Mouse (Mus musculus) embryonic facial prominence, embryonic 13.5 days (tissue): ENCODE results near the gene Elp4. TPM values are rescaled to one million over a fixed set of nuclear protein-coding genes. Genes with fewer than 3 reads are reported as not detected.

ENCODE experiments used
- ATAC-seq: fragments of 200-750 bp; cut with Nextera tagmentation; 2 replicates; pipeline ENCODE4 v1.8.0; 2017; ENCODE audit warnings: low read depth; ENCODE audit not compliant: insufficient number of reproducible peaks, insufficient read depth, low FRiP score, low TSS enrichment
- H3K27ac ChIP-seq: fragments of 300-500 bp; sonication (generic); 2 replicates; pipeline ENCODE4 v1.5.1; 2015; ENCODE audit warnings: moderate library complexity, mild to moderate bottlenecking, inconsistent platforms
- H3K27me3 ChIP-seq: fragments of 300-500 bp; sonication (generic); 2 replicates; pipeline ENCODE4 v1.6.1; 2015; ENCODE audit warnings: mild to moderate bottlenecking, inconsistent platforms
- H3K36me3 ChIP-seq: fragments of 300-500 bp; sonication (generic); 2 replicates; pipeline ENCODE4 v1.6.1; 2015; ENCODE audit warnings: mild to moderate bottlenecking, inconsistent platforms
- H3K4me1 ChIP-seq: fragments of 300-500 bp; sonication (generic); 2 replicates; pipeline ENCODE4 v1.6.1; 2015; ENCODE audit warnings: inconsistent platforms
- H3K4me2 ChIP-seq: fragments of 300-500 bp; sonication (generic); 2 replicates; pipeline ENCODE4 v1.6.1; 2015; ENCODE audit warnings: moderate library complexity, mild to moderate bottlenecking, inconsistent platforms
- H3K4me3 ChIP-seq: fragments of 300-500 bp; sonication (generic); 2 replicates; pipeline ENCODE4 v1.5.1; 2015; ENCODE audit warnings: mild to moderate bottlenecking, inconsistent platforms
- H3K9ac ChIP-seq: fragments of 300-500 bp; sonication (generic); 2 replicates; pipeline ENCODE4 v1.6.1; 2015; ENCODE audit warnings: mild to moderate bottlenecking, inconsistent platforms
- H3K9me3 ChIP-seq: fragments of 300-500 bp; sonication (generic); 2 replicates; pipeline ENCODE4 v1.6.1; 2016; ENCODE audit warnings: inconsistent platforms
- WGBS: fragments of 180-500 bp; shearing (Covaris S2); methylation state at CpG from one replicate; pipeline ENCODE4 v1.1.7; 2015; ENCODE audit warnings: mixed read lengths; 5-methylcytosine and 5-hydroxymethylcytosine counted together
- polyA plus RNA-seq: library from polyadenylated mRNA; unstranded; fragments of >200 nt; fragmentation: Nextera tagmentation; extraction: Ambion mirVana; gene quantifications from 2 replicates; pipeline ENCODE4 v1.2.1, GENCODE M21; 2015

Elp4 gene
- polyA plus RNA-seq, 1 experiment from 2014 or later = 38.9 TPM

GRCm38 (mm10) chr2:105679331-105679730 lies 225.0 kb downstream of the Elp4 start:
- no peak overlapping the region for H3K27ac ChIP-seq
- H3K4me1 ChIP-seq = peaks cover 43% of the 10 kb centered on the region
- ATAC-seq = no peak
- no peak overlapping the region for H3K4me3 ChIP-seq
- WGBS = 6% methylated on average over 2 of the region's 2 CpGs
- H3K36me3 ChIP-seq = no peaks in the 10 kb centered on the region
- no peak overlapping the region for H3K9ac ChIP-seq
- no peak overlapping the region for H3K4me2 ChIP-seq
- peaks cover 99% of the 10 kb centered on the region for H3K27me3 ChIP-seq
- no peaks in the 10 kb centered on the region for H3K9me3 ChIP-seq

DNA sequence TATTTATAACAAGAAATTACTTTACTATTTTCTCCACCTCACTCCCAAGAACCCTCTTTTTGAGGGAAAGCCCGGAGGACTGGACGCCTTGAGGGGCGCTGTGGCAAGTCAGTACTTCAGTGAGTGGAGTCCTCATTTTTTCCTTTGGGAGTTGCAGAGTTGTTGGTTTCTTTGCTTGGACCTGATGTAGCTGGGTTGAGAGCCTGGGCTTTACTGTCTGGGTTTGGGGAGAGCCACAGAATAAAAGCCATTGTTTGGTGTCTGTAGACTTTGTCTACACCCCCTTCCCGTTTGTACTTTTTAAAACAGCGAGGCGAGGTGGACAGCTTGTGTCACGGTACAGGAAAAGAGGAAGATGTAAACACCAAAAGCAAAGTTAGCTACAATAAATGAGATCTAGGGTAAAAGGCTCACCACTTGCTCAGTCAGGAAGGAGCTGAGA lies 225.5 kb downstream of the Elp4 start:
- Histone ChIP-seq H3K4me1 (peaks cover 43% of the 10 kb centered on the region), H3K4me2 (no peak overlapping the region), H3K27me3 (peaks cover 100% of the 10 kb centered on the region), H3K9ac (no peak overlapping the region), H3K4me3 (no peak overlapping the region), H3K9me3 (no peaks in the 10 kb centered on the region), H3K27ac (no peak overlapping the region), H3K36me3 (no peaks in the 10 kb centered on the region)
- 2% methylated on average over 7 of the region's 7 CpGs for WGBS
- ATAC-seq = no peak

DNA sequence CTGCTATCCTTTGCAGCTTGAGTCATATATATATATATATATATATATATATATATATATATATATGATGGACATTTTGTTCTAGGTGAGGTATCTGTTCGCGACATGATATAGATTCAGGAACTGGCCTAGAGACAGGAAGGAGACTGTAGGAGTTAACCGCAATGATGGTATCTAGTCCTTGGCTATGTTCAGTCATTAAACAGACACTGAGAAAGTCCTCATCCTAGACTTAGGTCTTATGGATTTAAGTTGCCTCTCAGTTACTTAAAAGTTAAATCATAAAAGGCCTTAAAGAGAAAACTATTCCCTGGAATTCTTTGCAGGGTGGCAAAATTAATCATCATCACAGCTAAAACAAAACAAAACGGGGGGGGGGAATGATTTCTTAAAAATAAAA lies 226.1 kb downstream of the Elp4 start:
- H3K4me2 ChIP-seq = no peak overlapping the region
- no peaks in the 10 kb centered on the region for H3K36me3 ChIP-seq
- no peak for ATAC-seq
- peaks cover 46% of the 10 kb centered on the region for H3K4me1 ChIP-seq
- H3K4me3 ChIP-seq = no peak overlapping the region
- H3K27ac ChIP-seq = no peak overlapping the region
- H3K9ac ChIP-seq = no peak overlapping the region
- H3K27me3 ChIP-seq = peaks cover 100% of the 10 kb centered on the region
- WGBS = 5% methylated on average over 4 of the region's 4 CpGs
- no peaks in the 10 kb centered on the region for H3K9me3 ChIP-seq

- Histone ChIP-seq H3K27ac (no peak overlapping the region), H3K4me2 (no peak overlapping the region; the same call in 1 of the 2 replicates), H3K4me3 (no peak overlapping the region), H3K4me1 (peaks cover 46% of the 10 kb centered on the region), H3K27me3 (peaks cover 100% of the 10 kb centered on the region), H3K36me3 (no peaks in the 10 kb centered on the region), H3K9ac (no peak overlapping the region), H3K9me3 (no peaks in the 10 kb centered on the region)
- no peak for ATAC-seq
- under 1% methylated on average over 11 of the region's 11 CpGs for WGBS
Observed at GRCm38 (mm10) chr2:105677434-105678105, 226.8 kb downstream of the Elp4 start.

DNA sequence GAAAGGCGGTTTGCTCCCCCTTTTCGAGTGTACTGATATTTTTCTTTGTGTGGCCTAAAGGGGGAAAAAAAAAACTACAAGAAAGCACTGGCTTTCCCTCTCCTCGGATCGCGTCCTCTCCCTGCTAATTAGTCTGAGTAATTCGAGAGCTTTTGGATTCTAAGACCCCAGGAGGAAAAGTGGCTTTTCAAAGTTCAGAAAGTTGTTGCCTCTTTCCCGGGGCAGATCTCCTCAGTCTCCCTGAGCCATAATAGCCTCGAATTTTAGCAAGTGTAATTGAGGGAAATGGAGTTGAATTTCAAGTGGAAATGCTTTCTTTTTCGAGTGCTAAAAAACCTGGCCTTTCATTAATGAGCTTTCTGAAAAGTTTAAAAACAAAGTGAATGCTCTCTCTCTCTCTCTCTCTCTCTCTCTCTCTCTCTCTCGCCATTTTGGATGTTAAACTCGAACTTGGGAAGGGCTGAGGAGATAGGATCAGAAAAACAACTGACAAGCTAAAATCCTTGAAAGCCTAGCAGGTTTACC lies 227.4 kb downstream of the Elp4 start:
- Histone ChIP-seq H3K27me3 (peaks cover 100% of the 10 kb centered on the region), H3K27ac (no peak overlapping the region), H3K9ac (no peak overlapping the region), H3K4me1 (peaks cover 44% of the 10 kb centered on the region), H3K36me3 (no peaks in the 10 kb centered on the region), H3K9me3 (no peaks in the 10 kb centered on the region), H3K4me3 (peak overlapping the region; percentile 37), H3K4me2 (peak overlapping the region; percentile 61)
- WGBS = under 1% methylated on average over 11 of the region's 11 CpGs
- no peak for ATAC-seq

DNA sequence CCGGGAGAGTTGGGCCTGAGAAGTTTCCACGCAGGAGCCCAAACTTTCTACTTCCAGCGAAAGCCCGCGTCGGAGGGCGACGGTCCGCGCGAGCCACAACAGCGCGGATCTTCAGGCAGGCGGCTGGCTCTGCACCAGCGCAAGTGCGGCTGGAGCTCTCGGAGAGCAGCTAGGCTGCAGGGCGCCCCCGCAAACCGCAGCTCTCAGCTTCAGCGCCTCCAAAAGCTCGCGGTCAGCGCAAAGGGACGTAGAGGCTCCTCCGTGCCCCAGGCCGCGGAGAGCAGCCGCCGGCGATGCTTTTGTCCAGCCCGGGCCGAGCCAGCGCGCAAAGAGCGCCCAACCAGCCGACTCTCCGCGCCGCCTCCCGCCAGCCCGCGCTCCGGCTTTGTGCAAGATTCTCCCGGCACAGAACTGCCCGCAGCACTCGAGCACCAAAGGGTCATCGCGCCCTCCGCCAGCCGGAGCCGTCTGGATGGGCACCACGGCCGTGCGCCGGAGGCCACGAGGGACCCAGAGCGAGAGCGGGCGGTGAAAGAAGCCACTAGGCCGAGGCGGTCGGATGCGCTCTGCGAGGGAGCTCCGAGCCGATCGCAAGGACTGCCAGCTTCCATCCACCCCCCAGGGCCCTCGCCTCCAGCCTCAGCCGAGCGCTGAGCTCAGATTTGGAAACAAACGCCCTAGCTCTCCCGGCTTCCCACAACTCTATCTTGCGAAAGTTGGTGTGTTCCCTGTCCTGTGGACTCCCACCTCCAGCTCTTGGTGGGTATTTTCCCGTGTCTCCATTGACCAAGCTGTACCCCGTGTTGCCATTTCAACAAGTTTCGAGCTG lies 228.1 kb downstream of the Elp4 start:
- under 1% methylated on average over 77 of the region's 77 CpGs for WGBS

GRCm38 (mm10) chr2:105675730-105676079 lies 228.7 kb downstream of the Elp4 start:
- Histone ChIP-seq H3K36me3 (no peaks in the 10 kb centered on the region), H3K4me3 (peak overlapping the region; percentile 37), H3K4me2 (peak overlapping the region; percentile 61), H3K27ac (no peak overlapping the region), H3K4me1 (peaks cover 34% of the 10 kb centered on the region), H3K9me3 (no peaks in the 10 kb centered on the region), H3K9ac (no peak overlapping the region), H3K27me3 (peaks cover 100% of the 10 kb centered on the region)
- WGBS = under 1% methylated on average over 11 of the region's 11 CpGs
- ATAC-seq = no peak

More for the DNA sequence above, 228.1 kb downstream of the Elp4 start:
- peak overlapping the region; percentile 61 for H3K4me2 ChIP-seq
- H3K4me1 ChIP-seq = peaks cover 38% of the 10 kb centered on the region
- H3K36me3 ChIP-seq = no peaks in the 10 kb centered on the region
- H3K9me3 ChIP-seq = no peaks in the 10 kb centered on the region
- H3K27me3 ChIP-seq = peaks cover 100% of the 10 kb centered on the region
- peak overlapping the region; percentile 37 for H3K4me3 ChIP-seq
- no peak for ATAC-seq
- H3K9ac ChIP-seq = peak overlapping the region; percentile 63
- no peak overlapping the region for H3K27ac ChIP-seq

DNA sequence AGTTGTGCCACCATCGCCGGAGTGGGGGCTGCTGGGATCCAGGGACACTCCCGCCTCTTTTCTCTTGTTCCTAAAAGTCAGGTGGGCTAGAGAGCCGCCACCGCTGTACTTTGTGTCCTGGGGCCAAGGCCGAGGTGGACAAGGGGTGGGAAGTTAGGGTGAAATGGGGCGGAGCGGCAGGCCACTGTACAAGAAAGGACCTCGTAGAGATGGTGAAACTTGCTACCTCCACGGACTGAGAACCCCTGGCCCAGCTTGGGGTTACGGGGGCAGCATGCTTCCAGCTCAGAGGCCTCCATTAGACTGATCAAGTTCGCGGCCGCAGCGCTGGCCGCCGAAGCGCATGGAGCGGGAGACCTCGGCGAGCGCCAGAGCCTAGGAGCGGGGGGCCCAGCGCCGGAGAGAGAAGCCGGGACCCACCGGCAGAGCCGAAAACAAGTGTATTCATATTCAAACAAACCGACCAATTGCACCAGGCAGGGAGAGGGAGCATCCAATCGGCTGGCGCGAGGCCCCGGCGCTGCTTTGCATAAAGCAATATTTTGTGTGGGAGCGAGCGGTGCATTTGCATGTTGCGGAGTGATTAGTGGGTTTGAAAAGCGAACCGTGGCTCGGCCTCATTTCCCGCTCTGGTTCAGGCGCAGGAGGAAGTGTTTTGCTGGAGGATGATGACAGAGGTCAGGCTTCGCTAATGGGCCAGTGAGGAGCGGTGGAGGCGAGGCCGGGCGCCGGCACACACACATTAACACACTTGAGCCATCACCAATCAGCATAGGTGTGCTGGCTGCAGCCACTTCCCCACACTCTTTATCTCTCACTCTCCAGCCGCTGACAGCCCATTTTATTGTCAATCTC lies 229.3 kb downstream of the Elp4 start:
- WGBS = 1% methylated on average over 49 of the region's 49 CpGs

DNA sequence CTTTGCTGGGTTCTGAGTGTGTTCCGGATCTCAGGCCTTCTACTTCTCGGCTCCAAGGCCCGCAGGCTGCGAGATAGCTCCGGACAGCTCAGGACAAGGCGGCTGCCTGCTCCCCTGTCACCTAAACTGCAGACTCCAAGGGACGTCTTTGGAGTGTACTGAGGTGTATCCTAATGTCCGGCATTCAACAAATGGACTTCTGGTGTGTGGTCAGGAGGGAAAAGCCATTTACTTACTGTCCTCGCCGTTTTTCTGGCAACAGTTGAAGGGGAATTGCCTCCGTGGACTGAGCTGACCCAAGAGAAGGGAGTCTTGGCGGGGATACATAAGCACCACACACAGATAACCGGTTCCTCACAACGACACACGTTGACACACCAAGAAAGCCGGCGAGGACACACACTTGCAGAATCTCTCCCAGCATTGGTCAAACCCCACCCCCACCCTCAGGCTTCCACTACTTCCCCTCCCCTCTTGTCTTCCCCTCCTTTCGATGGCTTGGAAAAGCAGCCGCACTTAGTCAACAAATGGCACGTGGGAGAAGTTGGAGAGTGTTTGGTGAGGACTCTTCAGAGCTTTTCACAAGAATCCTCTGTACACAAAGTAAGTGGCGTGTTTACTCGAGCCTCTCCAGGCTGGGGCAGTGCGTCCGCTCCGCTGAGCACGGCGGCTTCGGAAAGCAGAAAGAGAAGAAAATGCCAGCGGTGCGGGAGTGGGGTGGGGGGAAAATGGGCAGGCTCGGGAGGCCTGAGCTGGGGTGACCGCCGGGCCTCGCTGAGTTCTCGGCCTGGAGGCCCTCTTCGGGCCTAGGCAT lies 230.1 kb downstream of the Elp4 start:
- no peak for ATAC-seq
- H3K9ac ChIP-seq = no peak overlapping the region

More for the DNA sequence above, 229.3 kb downstream of the Elp4 start:
- H3K27ac ChIP-seq = no peak overlapping the region
- no peak overlapping the region for H3K9ac ChIP-seq
- no peaks in the 10 kb centered on the region for H3K9me3 ChIP-seq
- H3K27me3 ChIP-seq = peaks cover 100% of the 10 kb centered on the region
- no peaks in the 10 kb centered on the region for H3K36me3 ChIP-seq
- H3K4me1 ChIP-seq = peaks cover 28% of the 10 kb centered on the region
- ATAC-seq = peak; percentile 66
- H3K4me3 ChIP-seq = peak overlapping the region; percentile 33
- H3K4me2 ChIP-seq = peak overlapping the region; percentile 61

DNA sequence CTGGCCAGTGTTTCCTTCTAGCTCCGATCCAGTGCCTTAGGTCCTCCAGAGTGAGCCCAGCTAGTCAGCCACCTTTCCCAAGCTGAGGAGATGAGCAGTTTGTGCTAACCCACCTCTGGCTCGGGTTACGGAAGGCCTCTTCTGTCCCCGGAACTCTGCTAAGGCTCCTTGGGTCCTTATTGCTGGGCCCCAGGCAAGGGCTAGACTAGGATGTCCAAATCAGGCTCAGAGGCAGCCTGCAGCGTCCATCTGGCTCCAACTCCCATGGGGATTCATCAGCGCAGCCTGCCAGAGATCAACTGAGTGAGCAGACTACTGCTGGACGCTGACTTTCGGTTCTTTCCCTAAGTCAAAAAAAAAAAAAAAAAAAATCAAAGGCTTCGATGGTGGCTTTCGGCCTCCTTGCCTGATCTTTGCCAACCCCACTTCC lies 230.7 kb downstream of the Elp4 start:
- Histone ChIP-seq H3K4me3 (no peak overlapping the region), H3K27me3 (peaks cover 100% of the 10 kb centered on the region), H3K4me2 (peak overlapping the region; percentile 3; the same call in 1 of the 2 replicates), H3K4me1 (peaks cover 36% of the 10 kb centered on the region), H3K9me3 (no peaks in the 10 kb centered on the region), H3K27ac (no peak overlapping the region), H3K9ac (no peak overlapping the region), H3K36me3 (no peaks in the 10 kb centered on the region)
- 2% methylated on average over 10 of the region's 10 CpGs for WGBS
- ATAC-seq = no peak

More for the DNA sequence above, 230.1 kb downstream of the Elp4 start:
- 1% methylated on average over 36 of the region's 36 CpGs for whole genome bisulfite sequencing
- peaks cover 100% of the 10 kb centered on the region for H3K27me3 ChIP-seq
- no peaks in the 10 kb centered on the region for H3K36me3 ChIP-seq
- peak overlapping the region; percentile 61 for H3K4me2 ChIP-seq
- H3K4me3 ChIP-seq = peak overlapping the region; percentile 33; the same call in 1 of the 2 replicates
- H3K4me1 ChIP-seq = peaks cover 30% of the 10 kb centered on the region
- H3K9me3 ChIP-seq = no peaks in the 10 kb centered on the region
- no peak overlapping the region for H3K27ac ChIP-seq
